ENCODE assay signal across 26 mouse cellular contexts in the genomic region with DNA sequence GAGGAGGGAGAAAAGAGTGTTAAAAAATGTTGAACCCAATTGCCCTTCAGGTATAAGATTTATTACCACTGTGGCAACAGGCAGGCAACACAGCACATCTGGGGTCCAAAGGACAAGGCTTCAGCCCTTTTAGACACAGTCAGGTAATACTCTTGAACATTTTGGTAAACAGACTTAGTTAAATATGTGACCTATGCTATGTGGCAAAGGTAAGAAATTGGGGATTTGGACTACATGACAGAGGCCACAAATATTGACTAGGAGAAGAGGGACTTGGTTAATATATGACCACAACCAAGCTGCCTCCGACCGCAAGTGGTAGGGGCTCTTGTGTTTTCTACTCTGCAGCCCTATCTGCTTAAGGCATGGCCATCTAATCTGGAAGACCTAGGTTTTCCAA. TPM values are rescaled to one million over a fixed set of nuclear protein-coding genes. Genes with fewer than 3 reads are reported as not detected.
DNase-seq lines count a peak whose midpoint lies in the region; ATAC-seq and TF ChIP-seq lines count a peak whose summit lies in the region.
"Had no signal": no experiment of that assay in that cellular context is flagged by ENCODE, and none has a peak within 500 bp of the region (broad histone marks: within the 10 kb centered on the region; RNA-seq: fewer than 3 reads in every experiment).

No protein-coding gene starts in this region.

- TF ChIP-seq CTCF in liver, embryonic 14.5 days (IDR thresholded peaks at IDR 0.05; ENCODE audit: low read depth): no peak

- no peak for TF ChIP-seq EP300 in liver, embryonic 14.5 days (IDR thresholded peaks at IDR 0.05; ENCODE audit: low read depth)

- no peak overlapping the region for H3K4me3 ChIP-seq in heart, embryonic 10.5 days
- H3K4me3 ChIP-seq in liver, embryonic 14.5 days (ENCODE audit: insufficient read depth in 1 of 2, low read depth in 2 of 2, low read length in 2 of 2): no peak overlapping the region
- H3K4me3 ChIP-seq: embryonic facial prominence, embryonic 15.5 days; erythroblast, embryonic 14.5 days; forebrain, embryonic 10.5 days; heart, adult 2 months; heart, embryonic 13.5 days had no signal

- H3K4me2 ChIP-seq in liver, embryonic 14.5 days (ENCODE audit: low read depth): no peak overlapping the region
- H3K4me2 ChIP-seq: embryonic facial prominence, embryonic 15.5 days; heart, embryonic 13.5 days had no signal

- peak; percentile 28; the same call in 1 of the 2 replicates for ATAC-seq in liver, embryonic 14.5 days (ENCODE audit: insufficient read depth)
- ATAC-seq: forebrain, embryonic 16.5 days had no signal

- no peak overlapping the region for H3K27ac ChIP-seq in heart, embryonic 10.5 days
- no peak overlapping the region for H3K27ac ChIP-seq in liver, embryonic 14.5 days
- H3K27ac ChIP-seq: embryonic facial prominence, embryonic 15.5 days; forebrain, embryonic 10.5 days; heart, adult 2 months; heart, embryonic 13.5 days had no signal

- DNase-seq in heart, embryonic 10.5 days (ENCODE audit: low spot score): peak; percentile 10
- DNase-seq in heart, adult 8-10 months (ENCODE audit: low spot score): no peak
- peak; percentile 64 for DNase-seq in kidney, adult 9 months
- no peak for DNase-seq in kidney, postnatal 10 days
- DNase-seq in liver, embryonic 14.5 days (ENCODE audit: low read depth in 3 of 3, low spot score in 3 of 3): peak in 1 of 3 experiments; percentile 9
- DNase-seq in yolk sac, embryonic 10.5 days (ENCODE audit: low spot score): peak; percentile 66
- DNase-seq in spleen, postnatal 4 days (ENCODE audit: low spot score in 2 of 2): no peak
- DNase-seq: adrenal gland, postnatal 10 days; cerebellum, adult 11 months; cerebellum, adult 8-10 months; cerebellum, postnatal 14 days; embryo, embryonic 11 days; gastrocnemius, postnatal 14 days; heart, adult 2 months; heart, postnatal 36 days had no signal

- H3K27me3 ChIP-seq in heart, embryonic 10.5 days (ENCODE audit: insufficient read depth, poor library complexity, severe bottlenecking): no peaks in the 10 kb centered on the region
- no peaks in the 10 kb centered on the region for H3K27me3 ChIP-seq in liver, embryonic 14.5 days (ENCODE audit: control insufficient read depth, insufficient read depth, low read length)
- H3K27me3 ChIP-seq: embryonic facial prominence, embryonic 15.5 days; heart, embryonic 13.5 days had no signal

- no peak overlapping the region for H3K9ac ChIP-seq in liver, embryonic 14.5 days (replicated peaks)
- H3K9ac ChIP-seq: embryonic facial prominence, embryonic 15.5 days; heart, embryonic 13.5 days had no signal

- WGBS in heart, embryonic 10.5 days: 91% methylated on average over 2 of the region's 2 CpGs
- WGBS in liver, embryonic 14.5 days (ENCODE audit: insufficient replicate concordance): 73% methylated on average over 2 of the region's 2 CpGs

- H3K9me3 ChIP-seq in heart, embryonic 10.5 days: no peaks in the 10 kb centered on the region
- H3K9me3 ChIP-seq in liver, embryonic 14.5 days (ENCODE audit: control insufficient read depth, low read length): no peaks in the 10 kb centered on the region
- H3K9me3 ChIP-seq: embryonic facial prominence, embryonic 15.5 days had no signal

- H3K4me1 ChIP-seq in heart, embryonic 10.5 days: no peaks in the 10 kb centered on the region
- H3K4me1 ChIP-seq in liver, embryonic 14.5 days (replicated peaks; ENCODE audit: control insufficient read depth in 2 of 2, insufficient read depth in 2 of 2, low read length in 1 of 2): no peaks in the 10 kb centered on the region
- H3K4me1 ChIP-seq: embryonic facial prominence, embryonic 15.5 days; forebrain, embryonic 10.5 days; heart, embryonic 13.5 days had no signal

- H3K36me3 ChIP-seq in heart, embryonic 10.5 days: no peaks in the 10 kb centered on the region
- no peaks in the 10 kb centered on the region for H3K36me3 ChIP-seq in liver, embryonic 14.5 days (replicated peaks; ENCODE audit: control insufficient read depth, insufficient read depth, low read depth)
- H3K36me3 ChIP-seq: embryonic facial prominence, embryonic 15.5 days; forebrain, embryonic 10.5 days; heart, embryonic 13.5 days had no signal

RNA-seq across cellular contexts. Expression of gene Nps, which starts 5.3 kb away (rescaled TPM):
- not detected in 2 replicates for polyA plus RNA-seq in heart, embryonic 10.5 days (2016; fragmentation: Nextera tagmentation; extraction: Ambion mirVana)
- not detected for total RNA-seq in heart, adult 8-10 months (2022)
- polyA plus RNA-seq in liver, embryonic 14.5 days (2012; rRNA removed): not detected in 2 replicates
- polyA plus RNA-seq in liver, embryonic 14.5 days (2014; fragmentation: Nextera tagmentation; extraction: Ambion mirVana): not detected in 2 replicates
- total RNA-seq: adrenal gland, postnatal 10 days; common myeloid progenitor, adult 5-6 weeks; heart, adult 2 months; heart, postnatal 36 days; MEL had no signal
- polyA plus RNA-seq: C2C12; embryonic facial prominence, embryonic 11.5 days; embryonic facial prominence, embryonic 15.5 days; erythroblast, embryonic 14.5 days; forebrain, embryonic 10.5 days; gonadal fat pad, adult 2 months; heart, adult 2 months; heart, embryonic 13.5 days; hindbrain, embryonic 11.5 days had no signal

Comparison
In these comparisons a context has a peak if more than half of its experiments do, and no peak if none do; other contexts are left out.
1. DNase-seq: peak in heart, embryonic 10.5 days (single experiment), kidney, adult 9 months (single experiment) and yolk sac, embryonic 10.5 days (single experiment); none in heart, adult 8-10 months (single experiment), kidney, postnatal 10 days (single experiment) and spleen, postnatal 4 days (0 of 2).